Mouse (Mus musculus) adrenal gland, adult 2 months (tissue): Measurements from ENCODE around the gene Fads3. TPM values are rescaled to one million over a fixed set of nuclear protein-coding genes. Genes with fewer than 3 reads are reported as not detected.

Experiments used
- DNase-seq: peaks from one replicate; pipeline ENCODE4 v3.0.0; 2021
- polyA plus RNA-seq: library from polyadenylated mRNA; depleted of rRNA; stranded (reverse); fragments of >200 nt; gene quantifications from 2 replicates; pipeline ENCODE4 v1.2.3, GENCODE M21; 2012; rRNA removed
- total RNA-seq, 2 experiments: library from RNA; stranded (reverse); gene quantifications; 2 replicates each; pipeline ENCODE4 v1.2.3; 2021

The Fads3 gene
- total and polyA plus RNA-seq, 3 experiments: 13.3 to 57.7 (median 17.6) TPM

- no peak for DNase-seq
These were observed 67.3 kb downstream of the Fads3 start for GRCm38 (mm10) chr19:10108666-10109065.

Other genes with a start within 250 kb of the Fads3 start
- not detected for gene Scgb2a2, start 194.0 kb upstream of the Fads3 start, total RNA-seq
- gene Scgb2a2, start 194.0 kb upstream of the Fads3 start, polyA plus RNA-seq: not detected in 2 replicates
- 10 to 100 TPM in 1 of 2 experiments, 1 to 10 TPM in 1; 9.4 to 11.1 TPM for gene Incenp, start 142.0 kb upstream of the Fads3 start, total RNA-seq
- gene Incenp, start 142.0 kb upstream of the Fads3 start, polyA plus RNA-seq: 4.1 and 5.1 TPM in 2 replicates
- 1,000 to 10,000 TPM; 3,718 to 3,915 TPM for gene Fth1, start 61.0 kb upstream of the Fads3 start, total RNA-seq
- 39,639 and 47,224 TPM in 2 replicates for gene Fth1, start 61.0 kb upstream of the Fads3 start, polyA plus RNA-seq
- gene Best1, start 39.9 kb upstream of the Fads3 start, total RNA-seq: under 1 TPM; 0.17 to 0.62 TPM
- gene Best1, start 39.9 kb upstream of the Fads3 start, polyA plus RNA-seq: 0.16 and 0.46 TPM in 2 replicates
- gene Rab3il1, start 39.9 kb upstream of the Fads3 start, total RNA-seq: 10 to 100 TPM in 1 of 2 experiments, 1 to 10 TPM in 1; 4.1 to 10.3 TPM
- gene Rab3il1, start 39.9 kb upstream of the Fads3 start, polyA plus RNA-seq: 9.1 and 9.4 TPM in 2 replicates
- gene Fads2, start 60.2 kb downstream of the Fads3 start, total RNA-seq: 1,000 to 10,000 TPM; 1,573 to 1,677 TPM
- 836 and 1,349 TPM in 2 replicates for gene Fads2, start 60.2 kb downstream of the Fads3 start, polyA plus RNA-seq
- gene Fads1, start 141.3 kb downstream of the Fads3 start, total RNA-seq: 1,000 to 10,000 TPM in 1 of 2 experiments, 100 to 1,000 TPM in 1; 745 to 1,239 TPM
- 203 and 332 TPM in 2 replicates for gene Fads1, start 141.3 kb downstream of the Fads3 start, polyA plus RNA-seq
- gene Tmem258, start 162.4 kb downstream of the Fads3 start, total RNA-seq: 100 to 1,000 TPM; 180 to 185 TPM
- 81.8 and 98.2 TPM in 2 replicates for gene Tmem258, start 162.4 kb downstream of the Fads3 start, polyA plus RNA-seq
- gene Fen1, start 162.6 kb downstream of the Fads3 start, total RNA-seq: 10 to 100 TPM in 1 of 2 experiments, 1 to 10 TPM in 1; 8.6 to 10.9 TPM
- 4.6 and 7.0 TPM in 2 replicates for gene Fen1, start 162.6 kb downstream of the Fads3 start, polyA plus RNA-seq
- gene Myrf, start 199.2 kb downstream of the Fads3 start, total RNA-seq: 1 to 10 TPM; 2.3 to 2.7 TPM
- gene Myrf, start 199.2 kb downstream of the Fads3 start, polyA plus RNA-seq: 2.5 and 3.1 TPM in 2 replicates